Mouse (Mus musculus) right cerebral cortex, adult 18-20 months (tissue): ENCODE data around the gene Gatad2b.
A peak's percentile ranks its signal among the peaks of the same experiment; 100 is the strongest.

Experiments
- DNase-seq: peaks from one replicate; pipeline ENCODE4 v3.0.0; 2022; ENCODE audit warnings: mixed read lengths

Gene Gatad2b

GRCm38 (mm10) chr3:90384851-90385375, 91.9 kb downstream of the Gatad2b start:
- DNase-seq: no peak

- DNase-seq: no peak
Observed at GRCm38 (mm10) chr3:90386817-90387216, 93.8 kb downstream of the Gatad2b start.

- DNase-seq: peak; percentile 50
Observed at GRCm38 (mm10) chr3:90387483-90387882, 94.5 kb downstream of the Gatad2b start.

GRCm38 (mm10) chr3:90388192-90388591, 95.2 kb downstream of the Gatad2b start:
- DNase-seq: no peak

- DNase-seq: peak; percentile 40
Observed at GRCm38 (mm10) chr3:90388726-90389510, 95.9 kb downstream of the Gatad2b start.

GRCm38 (mm10) chr3:90389511-90390490, 96.8 kb downstream of the Gatad2b start, which contains the start of gene Slc27a3:
Gene Slc27a3, minus strand, starts transcription at chr3:90389938.
- DNase-seq: no peak

- DNase-seq: no peak
Observed at GRCm38 (mm10) chr3:90391004-90391403, 98.0 kb downstream of the Gatad2b start.

GRCm38 (mm10) chr3:90391941-90392340, 99.0 kb downstream of the Gatad2b start:
- no peak for DNase-seq

- DNase-seq: no peak
Observed at GRCm38 (mm10) chr3:90392661-90393060, 99.7 kb downstream of the Gatad2b start.

- no peak for DNase-seq
Observed at GRCm38 (mm10) chr3:90395629-90396028, 102.7 kb downstream of the Gatad2b start.

GRCm38 (mm10) chr3:90400993-90401392, 108.0 kb downstream of the Gatad2b start:
- DNase-seq: no peak

- no peak for DNase-seq
Observed at GRCm38 (mm10) chr3:90404121-90404520, 111.1 kb downstream of the Gatad2b start.

- no peak for DNase-seq
Observed at GRCm38 (mm10) chr3:90404609-90405008, 111.6 kb downstream of the Gatad2b start.

GRCm38 (mm10) chr3:90406414-90406813, 113.4 kb downstream of the Gatad2b start:
- no peak for DNase-seq

- DNase-seq: no peak
Observed at GRCm38 (mm10) chr3:90408721-90409120, 115.7 kb downstream of the Gatad2b start.

- peak; percentile 68 for DNase-seq
Observed at GRCm38 (mm10) chr3:90412312-90413010, 119.5 kb downstream of the Gatad2b start.

- DNase-seq: no peak
Observed at GRCm38 (mm10) chr3:90413011-90413396, 120.0 kb downstream of the Gatad2b start.
